Mouse (Mus musculus): ENCODE measurements at regions not wholly inside any gene's neighbourhood (a gene's known extent, or its start where the extent isn't known, plus 50 kb on each side); places are given as distances from the start of the nearest gene placed in this dataset.
A peak's percentile ranks its signal among the peaks of the same experiment; 100 is the strongest.

DNA sequence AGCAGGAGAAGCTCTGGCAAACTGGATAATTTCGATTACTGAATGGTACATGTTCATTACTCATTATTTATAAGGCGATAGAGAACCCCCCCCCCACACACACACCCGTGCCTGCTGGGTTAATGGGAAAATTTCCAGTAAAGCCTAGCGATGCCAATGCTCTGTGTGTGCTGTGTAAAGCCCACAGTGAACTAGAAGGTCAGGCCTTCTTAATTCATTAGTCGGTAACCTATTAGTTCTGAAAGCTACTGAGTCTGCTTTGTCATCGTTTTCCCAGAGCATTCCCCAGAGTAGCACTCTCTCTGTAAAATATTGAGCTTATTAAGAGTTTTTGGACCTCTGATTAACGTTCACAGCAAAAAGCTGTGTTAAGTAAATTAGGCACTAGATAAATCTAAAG lies 65.7 kb upstream of the Zfp366 start:
- Histone ChIP-seq H3K36me3 (no peaks in the 10 kb centered on the region), H3K27ac (no peak overlapping the region), H3K9me3 (replicated peaks) (no peaks in the 10 kb centered on the region), H3K4me2 (no peak overlapping the region), H3K27me3 (no peaks in the 10 kb centered on the region), H3K4me1 (replicated peaks) (peaks cover 16% of the 10 kb centered on the region), H3K4me3 (replicated peaks) (no peak overlapping the region), H3K9ac (no peak overlapping the region)
- 63% methylated on average over 7 of the region's 7 CpGs for WGBS (ENCODE audit: insufficient replicate concordance)
- no peak for ATAC-seq (ENCODE audit: low read depth)
- no peak for DNase-seq

DNA sequence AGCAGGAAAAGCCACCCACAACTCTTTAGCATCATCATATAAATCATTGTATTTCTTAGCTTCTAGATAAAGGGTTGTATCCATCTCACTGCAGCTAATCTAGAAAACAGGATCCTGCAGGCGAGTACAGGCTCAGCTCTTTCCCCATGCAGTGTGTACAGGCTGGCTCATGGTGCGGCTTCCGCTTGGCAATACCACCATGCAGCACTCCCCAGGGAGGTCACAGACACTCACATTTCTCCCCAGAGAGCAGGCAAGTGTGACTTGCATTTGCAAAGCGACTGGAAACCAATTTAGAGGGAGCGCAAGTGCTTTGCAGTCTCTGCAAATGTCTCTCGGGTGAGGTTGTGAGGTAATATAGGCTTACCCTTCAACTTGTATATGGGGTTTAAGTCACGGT lies 69.1 kb upstream of the Zfp366 start:
- Histone ChIP-seq H3K4me3 (replicated peaks) (no peak overlapping the region), H3K4me2 (no peak overlapping the region), H3K27me3 (no peaks in the 10 kb centered on the region), H3K4me1 (replicated peaks) (peaks cover 33% of the 10 kb centered on the region), H3K36me3 (no peaks in the 10 kb centered on the region), H3K9me3 (replicated peaks) (no peaks in the 10 kb centered on the region), H3K27ac (no peak overlapping the region), H3K9ac (no peak overlapping the region)
- ATAC-seq (ENCODE audit: low read depth) (no peak), DNase-seq (no peak)
- WGBS (ENCODE audit: insufficient replicate concordance): 80% methylated on average over 7 of the region's 7 CpGs

DNA sequence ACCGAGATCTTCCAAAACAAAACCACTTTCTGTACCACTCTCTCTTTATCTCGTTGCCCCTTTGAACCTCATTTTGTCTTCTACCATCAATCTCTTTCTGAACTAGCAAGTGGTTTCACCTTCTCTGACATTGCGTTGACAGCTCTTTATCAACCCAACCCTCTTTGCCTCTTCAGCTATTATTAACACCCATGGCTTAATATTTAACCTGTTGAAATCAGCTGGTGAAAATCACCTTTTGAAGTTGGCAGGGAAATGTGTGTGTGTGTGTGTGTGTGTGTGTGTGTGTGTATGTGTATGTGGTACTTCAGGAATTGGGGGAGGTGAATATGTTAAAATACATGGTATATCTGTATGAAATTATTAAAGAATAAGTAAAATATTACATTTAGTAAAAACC lies 70.1 kb upstream of the Zfp366 start:
- 34% methylated on average over 3 of the region's 3 CpGs for WGBS (ENCODE audit: insufficient replicate concordance)

DNA sequence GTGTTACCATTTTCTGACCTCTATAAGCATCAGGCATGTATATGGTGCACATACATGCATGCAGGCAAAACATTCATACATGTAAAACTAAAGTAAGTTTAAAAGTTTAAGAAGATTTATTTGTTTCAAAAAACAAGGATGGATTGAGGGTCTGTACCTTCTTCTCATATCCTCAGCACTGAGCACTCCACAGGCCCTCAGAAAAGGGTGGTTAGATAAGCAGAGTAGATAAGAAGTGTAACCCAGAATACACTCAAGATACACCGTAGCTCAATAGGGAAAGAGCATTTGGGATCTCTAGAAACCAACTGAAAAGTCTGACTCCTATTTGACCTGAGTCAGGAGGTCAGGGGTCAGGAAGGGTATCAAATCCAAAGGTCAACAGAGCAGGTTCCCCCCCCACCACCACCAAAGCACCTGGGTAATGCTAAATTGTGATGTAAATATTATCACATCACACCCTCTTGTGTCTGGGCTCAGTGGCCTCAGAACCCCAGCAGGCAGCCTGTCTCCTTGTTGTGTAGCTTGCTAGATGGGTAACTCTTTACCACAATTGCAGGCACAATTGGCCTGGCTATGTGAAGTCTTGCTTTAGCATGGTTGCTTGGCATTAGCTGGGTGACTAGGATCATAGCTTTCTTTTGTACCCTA lies 72.8 kb upstream of the Zfp366 start:
- peak overlapping the region; percentile 40; the same call in 1 of the 2 replicates for H3K27ac ChIP-seq
- no peaks in the 10 kb centered on the region for H3K27me3 ChIP-seq
- no peak overlapping the region for H3K9ac ChIP-seq
- WGBS (ENCODE audit: insufficient replicate concordance): 16% methylated on average over 1 of the region's 1 CpGs
- DNase-seq: no peak
- no peaks in the 10 kb centered on the region for H3K36me3 ChIP-seq
- H3K9me3 ChIP-seq (replicated peaks): no peaks in the 10 kb centered on the region
- no peak overlapping the region for H3K4me2 ChIP-seq
- no peak for ATAC-seq (ENCODE audit: low read depth)
- H3K4me3 ChIP-seq (replicated peaks): no peak overlapping the region
- peaks cover 70% of the 10 kb centered on the region for H3K4me1 ChIP-seq (replicated peaks)

More for the DNA sequence above, 70.1 kb upstream of the Zfp366 start:
- no peak overlapping the region for H3K9ac ChIP-seq
- DNase-seq (no peak), ATAC-seq (ENCODE audit: low read depth) (no peak)
- no peak overlapping the region for H3K4me2 ChIP-seq
- H3K27ac ChIP-seq: no peak overlapping the region
- H3K4me1 ChIP-seq (replicated peaks): peaks cover 43% of the 10 kb centered on the region
- H3K4me3 ChIP-seq (replicated peaks): no peak overlapping the region
- no peaks in the 10 kb centered on the region for H3K36me3 ChIP-seq
- H3K27me3 ChIP-seq: no peaks in the 10 kb centered on the region
- no peaks in the 10 kb centered on the region for H3K9me3 ChIP-seq (replicated peaks)

DNA sequence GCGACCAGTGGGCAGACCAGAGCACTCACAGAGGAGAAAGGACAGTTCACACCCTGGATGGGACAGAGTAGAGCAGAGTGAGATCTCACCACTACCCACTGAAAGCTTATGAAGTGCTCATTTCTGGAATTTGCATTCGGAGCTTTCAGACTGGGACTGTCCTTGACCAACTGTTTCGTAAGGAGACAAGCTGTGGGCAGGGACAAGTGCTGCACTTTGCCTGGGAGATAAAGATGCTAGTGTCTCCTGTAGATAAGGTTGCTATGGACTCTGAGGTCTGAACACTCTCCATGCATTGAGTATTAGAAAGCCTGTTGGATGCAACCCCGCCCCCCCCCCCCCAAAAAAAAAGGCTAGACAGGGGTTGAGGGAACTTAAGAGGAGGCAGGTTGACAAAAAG lies 76.6 kb upstream of the Zfp366 start:
- Histone ChIP-seq H3K27ac (peak overlapping the region; percentile 92), H3K9ac (peak overlapping the region; percentile 73), H3K4me3 (replicated peaks) (peak overlapping the region; percentile 40), H3K36me3 (no peaks in the 10 kb centered on the region), H3K4me2 (peak overlapping the region; percentile 72), H3K4me1 (replicated peaks) (peaks cover 85% of the 10 kb centered on the region), H3K9me3 (replicated peaks) (no peaks in the 10 kb centered on the region), H3K27me3 (no peaks in the 10 kb centered on the region)
- DNase-seq (peak; percentile 72), ATAC-seq (ENCODE audit: low read depth) (peak; percentile 99)
- 18% methylated on average over 4 of the region's 4 CpGs for WGBS (ENCODE audit: insufficient replicate concordance)

DNA sequence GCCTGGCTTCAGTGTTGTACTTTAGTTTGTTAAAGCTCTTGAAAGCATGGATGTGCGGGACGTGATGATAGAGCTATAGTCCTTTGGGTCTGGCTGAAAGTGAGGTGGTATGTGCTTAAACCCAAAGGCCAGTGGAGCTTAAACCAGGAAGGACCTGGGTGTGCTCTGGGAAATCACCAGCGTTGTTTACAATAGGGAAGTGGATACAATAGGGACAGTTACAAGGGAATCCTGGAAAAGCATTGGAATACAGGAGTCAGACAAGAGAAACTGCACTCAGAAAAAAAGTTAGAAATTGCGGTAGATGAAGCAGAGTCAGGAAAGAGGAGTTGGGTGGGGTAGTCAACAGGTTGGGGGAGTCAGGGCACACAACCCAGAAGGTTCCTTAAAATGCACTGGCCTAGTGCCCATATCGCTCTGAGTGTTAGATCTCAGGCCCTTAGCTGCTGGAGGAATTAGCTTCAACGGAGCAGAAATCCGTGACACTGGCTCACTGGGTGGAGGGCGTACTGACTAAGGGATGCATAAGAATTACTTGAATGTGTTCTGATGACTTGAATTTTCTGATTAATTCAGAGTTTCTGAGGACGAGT lies 82.4 kb upstream of the Zfp366 start:
- H3K4me3 ChIP-seq (replicated peaks): no peak overlapping the region
- no peak overlapping the region for H3K27ac ChIP-seq
- no peak for ATAC-seq (ENCODE audit: low read depth)
- no peak overlapping the region for H3K4me2 ChIP-seq
- DNase-seq: no peak
- WGBS (ENCODE audit: insufficient replicate concordance): 75% methylated on average over 9 of the region's 9 CpGs
- no peak overlapping the region for H3K9ac ChIP-seq
- H3K9me3 ChIP-seq (replicated peaks): no peaks in the 10 kb centered on the region
- peaks cover 66% of the 10 kb centered on the region for H3K4me1 ChIP-seq (replicated peaks)
- H3K27me3 ChIP-seq: no peaks in the 10 kb centered on the region
- no peaks in the 10 kb centered on the region for H3K36me3 ChIP-seq

DNA sequence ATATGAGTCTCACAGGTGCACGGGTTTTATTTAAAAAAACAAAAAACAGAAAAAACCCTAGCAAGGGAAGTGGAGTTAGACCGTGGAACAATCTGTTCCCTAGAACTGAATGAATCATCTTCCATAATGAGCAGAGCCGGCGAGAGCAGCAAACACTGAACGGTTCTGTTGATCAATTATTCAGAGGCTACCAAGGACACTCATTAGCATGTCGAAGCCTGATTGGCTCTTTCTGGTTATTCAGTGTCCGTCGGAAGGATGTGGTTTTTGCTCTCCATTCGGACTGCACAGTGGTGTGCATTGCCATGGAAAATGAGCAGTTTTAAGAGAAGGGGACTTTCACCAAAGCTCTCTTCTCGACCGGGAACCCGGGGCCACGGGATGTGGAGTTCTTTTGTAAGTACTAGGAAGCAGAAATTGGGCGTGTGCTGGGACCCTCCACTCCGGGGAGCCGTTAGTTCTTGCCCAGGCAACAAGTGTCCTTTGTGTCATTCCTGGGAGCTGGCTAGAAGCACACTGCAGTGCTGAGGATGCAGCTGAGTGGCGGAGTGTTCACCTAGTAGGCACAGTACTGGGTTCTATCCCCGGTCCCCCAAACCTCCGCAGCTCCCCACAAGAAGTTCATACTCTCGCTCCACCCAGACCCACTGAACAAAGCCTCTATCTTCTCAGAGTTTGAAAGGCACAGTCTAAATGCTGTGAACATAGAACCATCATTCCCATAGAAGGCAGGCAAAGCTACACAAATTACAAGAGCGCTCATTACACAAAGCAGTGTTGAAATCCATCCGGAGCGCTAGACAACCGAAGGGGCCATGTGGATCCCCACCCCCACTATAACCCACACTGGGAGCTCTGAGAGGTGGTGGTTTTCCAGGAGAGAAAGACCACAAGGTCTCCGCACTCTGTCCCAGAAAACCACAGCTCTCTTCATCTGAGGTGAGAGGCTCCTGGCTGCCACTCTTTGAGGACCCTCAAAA lies 83.9 kb upstream of the Zfp366 start:
- no peaks in the 10 kb centered on the region for H3K9me3 ChIP-seq (replicated peaks)
- no peaks in the 10 kb centered on the region for H3K36me3 ChIP-seq
- H3K4me3 ChIP-seq (replicated peaks): peak overlapping the region; percentile 46
- peak overlapping the region; percentile 63 for H3K9ac ChIP-seq
- peaks cover 51% of the 10 kb centered on the region for H3K4me1 ChIP-seq (replicated peaks)
- peak; percentile 80 for ATAC-seq (ENCODE audit: low read depth)
- peak overlapping the region; percentile 64 for H3K27ac ChIP-seq
- 30% methylated on average over 25 of the region's 25 CpGs for WGBS (ENCODE audit: insufficient replicate concordance)
- H3K27me3 ChIP-seq: no peaks in the 10 kb centered on the region
- H3K4me2 ChIP-seq: peak overlapping the region; percentile 66
- peak; percentile 22 for DNase-seq

DNA sequence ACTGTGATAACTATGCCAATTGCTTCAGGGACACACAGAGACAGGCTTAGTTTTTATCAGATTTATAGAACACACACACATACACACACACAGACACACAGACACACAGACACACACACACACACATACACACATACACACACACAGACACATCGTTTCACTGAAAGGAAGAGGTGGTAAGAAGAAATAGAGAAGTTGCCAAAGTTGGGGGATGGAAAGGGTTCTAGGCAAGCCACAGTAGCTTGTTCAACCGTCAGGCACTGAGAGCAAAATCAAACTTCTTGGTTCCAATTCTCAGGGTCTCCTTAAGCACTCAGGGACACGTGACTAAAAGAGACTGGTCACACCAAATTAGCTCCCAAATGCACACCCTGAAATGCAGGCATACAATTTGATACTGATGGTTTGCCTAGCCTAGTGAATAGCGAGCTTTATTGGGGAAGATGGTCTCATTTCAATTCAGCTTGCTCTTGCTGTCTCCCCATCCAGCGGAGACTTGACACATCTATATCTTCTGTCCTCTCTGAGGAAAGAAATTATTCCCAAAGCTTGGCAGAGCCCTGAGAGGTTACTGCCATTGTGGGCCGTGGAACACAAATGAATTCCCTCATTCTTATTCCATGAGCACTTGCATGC lies 84.7 kb upstream of the Zfp366 start:
- no peak for DNase-seq
- 0 out of 2 replicates have a peak overlapping the region, but pooled peaks have one; percentile 46 for H3K4me3 ChIP-seq (replicated peaks)
- H3K4me1 ChIP-seq (replicated peaks): peaks cover 46% of the 10 kb centered on the region
- no peaks in the 10 kb centered on the region for H3K27me3 ChIP-seq
- peak overlapping the region; percentile 7; the same call in 1 of the 2 replicates for H3K9ac ChIP-seq
- ATAC-seq (ENCODE audit: low read depth): no peak
- peak overlapping the region; percentile 66 for H3K4me2 ChIP-seq
- no peaks in the 10 kb centered on the region for H3K9me3 ChIP-seq (replicated peaks)
- 45% methylated on average over 6 of the region's 6 CpGs for WGBS (ENCODE audit: insufficient replicate concordance)
- H3K27ac ChIP-seq: 0 out of 2 replicates have a peak overlapping the region, but pooled peaks have one; percentile 6
- H3K36me3 ChIP-seq: no peaks in the 10 kb centered on the region

DNA sequence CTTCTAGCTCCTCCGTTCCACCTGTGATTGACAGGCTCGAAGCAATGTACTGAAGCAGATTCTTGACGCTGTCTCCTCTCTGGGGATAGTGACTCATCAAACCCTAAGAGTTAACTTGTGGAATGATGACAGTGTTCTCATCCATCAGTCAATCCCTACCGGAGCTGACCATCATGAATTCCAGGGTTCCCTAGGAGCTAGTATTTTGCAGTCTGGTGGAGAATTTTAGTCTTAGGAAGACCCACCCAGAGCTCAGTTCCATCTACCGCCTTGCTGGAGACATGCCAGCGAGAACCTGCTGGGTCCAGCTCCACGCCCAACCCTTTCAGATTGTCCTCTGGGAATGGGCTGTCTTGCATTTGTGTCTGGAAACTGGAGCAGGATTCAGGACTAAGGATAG lies 85.4 kb upstream of the Zfp366 start:
- DNase-seq (no peak), ATAC-seq (ENCODE audit: low read depth) (no peak)
- Histone ChIP-seq H3K4me1 (replicated peaks) (peaks cover 46% of the 10 kb centered on the region), H3K9me3 (replicated peaks) (no peaks in the 10 kb centered on the region), H3K27me3 (no peaks in the 10 kb centered on the region), H3K4me2 (no peak overlapping the region), H3K36me3 (no peaks in the 10 kb centered on the region), H3K9ac (no peak overlapping the region), H3K4me3 (replicated peaks) (no peak overlapping the region), H3K27ac (no peak overlapping the region)
- WGBS (ENCODE audit: insufficient replicate concordance): 57% methylated on average over 7 of the region's 7 CpGs

DNA sequence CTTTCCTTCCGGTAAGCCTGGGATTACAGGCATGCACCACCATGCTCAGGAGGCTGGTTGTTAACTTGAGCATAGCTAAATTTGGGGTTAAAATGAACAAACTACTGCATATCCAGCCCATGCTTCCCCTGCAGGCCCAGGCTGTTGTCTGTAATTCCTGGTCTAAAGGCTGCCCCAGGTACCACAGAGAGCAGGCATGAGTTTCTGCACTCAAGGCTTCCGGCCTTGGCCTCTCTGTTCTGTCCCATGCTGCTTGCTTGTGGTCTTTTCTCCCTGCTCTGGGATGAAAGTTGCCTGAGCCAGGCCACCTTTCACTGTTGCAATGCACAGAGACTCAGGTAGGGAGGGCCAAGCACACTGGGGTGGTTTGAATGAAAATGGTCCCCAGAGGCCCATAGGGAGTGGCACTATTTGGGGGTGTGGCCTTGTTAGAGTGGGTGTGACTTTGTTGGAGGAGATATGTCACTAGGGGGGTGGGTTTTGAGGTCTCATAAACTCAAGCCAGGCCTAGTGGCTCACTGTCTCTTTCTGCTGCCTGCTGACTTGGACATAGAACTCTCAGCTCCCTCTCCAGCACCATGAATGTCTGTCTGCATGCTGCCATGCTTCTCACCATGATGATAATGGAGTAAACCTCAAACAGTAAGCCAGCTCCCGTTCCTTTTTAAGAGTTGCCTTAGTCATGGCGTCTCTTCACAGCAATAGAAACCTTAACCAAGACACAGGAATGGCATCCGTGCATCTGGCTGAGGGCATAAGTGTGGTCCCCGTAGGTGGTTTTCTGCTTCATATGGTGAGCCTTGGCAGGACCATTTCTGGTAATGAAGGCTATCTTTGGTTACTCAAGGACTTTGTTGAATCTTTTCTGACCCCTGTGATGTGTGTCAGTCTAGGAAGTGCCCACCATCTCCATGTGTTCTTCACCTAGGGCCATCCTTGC lies 86.7 kb upstream of the Zfp366 start:
- ATAC-seq (ENCODE audit: low read depth): peak; percentile 45; the same call in 1 of the 2 replicates
- Histone ChIP-seq H3K27me3 (no peaks in the 10 kb centered on the region), H3K4me1 (replicated peaks) (peaks cover 47% of the 10 kb centered on the region), H3K36me3 (no peaks in the 10 kb centered on the region), H3K9me3 (replicated peaks) (no peaks in the 10 kb centered on the region), H3K4me2 (no peak overlapping the region), H3K27ac (no peak overlapping the region), H3K4me3 (replicated peaks) (no peak overlapping the region), H3K9ac (no peak overlapping the region)
- DNase-seq: no peak
- WGBS (ENCODE audit: insufficient replicate concordance): 85% methylated on average over 6 of the region's 6 CpGs

Data from liver, embryonic 13.5 days (tissue).